Mouse (Mus musculus) myocyte (in vitro differentiated cells): Measurements from ENCODE around the gene Utp4. TPM values are rescaled to one million over a fixed set of nuclear protein-coding genes. Genes with fewer than 3 reads are reported as not detected.

Experiments
- H3K27me3 ChIP-seq: one replicate; pipeline ENCODE4 v1.6.1; 2011; ENCODE audit not compliant: control insufficient read depth, insufficient read depth, insufficient read length
- H3K36me3 ChIP-seq: one replicate; pipeline ENCODE4 v1.6.1; 2011; ENCODE audit not compliant: control insufficient read depth, insufficient read depth
- H3K4me2 ChIP-seq: one replicate; pipeline ENCODE4 v1.6.1; 2011; ENCODE audit warnings: low read depth, control low read depth
- H3K4me3 ChIP-seq: one replicate; pipeline ENCODE4 v1.5.1; 2011; ENCODE audit warnings: mild to moderate bottlenecking, control low read depth, moderate library complexity
- H3K79me2 ChIP-seq: one replicate; pipeline ENCODE4 v1.6.1; 2011; ENCODE audit not compliant: control insufficient read depth, insufficient read depth
- H3ac ChIP-seq: one replicate; pipeline ENCODE4 v1.6.1; 2011; ENCODE audit not compliant: control insufficient read depth, insufficient read length
- CEBPB ChIP-seq: IDR thresholded peaks from 2 replicates; pipeline ENCODE4 v1.6.1; 2011; ENCODE audit warnings: mild to moderate bottlenecking, moderate library complexity; ENCODE audit not compliant: poor library complexity, insufficient read depth, severe bottlenecking
- E2F4 ChIP-seq: IDR thresholded peaks from one replicate; pipeline ENCODE4 v1.6.1; 2011; ENCODE audit warnings: mild to moderate bottlenecking, control low read depth, moderate library complexity; ENCODE audit not compliant: insufficient read depth
- MAX ChIP-seq: IDR thresholded peaks from one replicate; pipeline ENCODE4 v1.6.1; 2011; ENCODE audit warnings: low read depth, mild to moderate bottlenecking, control low read depth
- MYOD1 ChIP-seq, 3 experiments: IDR thresholded peaks; one replicate each; pipeline ENCODE4 v1.6.1; 2011; ENCODE audit warnings: control low read depth in 2 of 3, low read depth in 2 of 3, mild to moderate bottlenecking in 2 of 3, moderate library complexity in 1 of 3; ENCODE audit not compliant: insufficient read length in 2 of 3, control insufficient read depth in 1 of 3
- MYOG ChIP-seq, 3 experiments: IDR thresholded peaks; one replicate each; pipeline ENCODE4 v1.6.1; 2011; ENCODE audit warnings: control low read depth in 2 of 3, low read depth in 2 of 3, mild to moderate bottlenecking in 2 of 3; ENCODE audit not compliant: insufficient read length in 2 of 3, control insufficient read depth in 1 of 3, insufficient read depth in 1 of 3
- POLR2A ChIP-seq: IDR thresholded peaks from one replicate; pipeline ENCODE4 v1.6.1; 2011; ENCODE audit warnings: low read depth, mild to moderate bottlenecking, control low read depth, moderate library complexity; ENCODE audit not compliant: insufficient read length
- POLR2AphosphoS2 ChIP-seq: IDR thresholded peaks from one replicate; pipeline ENCODE4 v1.6.1; 2011; ENCODE audit warnings: low read depth, control low read depth; ENCODE audit not compliant: insufficient read length
- REST ChIP-seq: IDR thresholded peaks from one replicate; pipeline ENCODE4 v1.6.1; 2011; ENCODE audit warnings: mild to moderate bottlenecking, control low read depth, moderate library complexity; ENCODE audit not compliant: insufficient read depth, insufficient read length
- SRF ChIP-seq: IDR thresholded peaks from one replicate; pipeline ENCODE4 v1.6.1; 2011; ENCODE audit warnings: low read depth; ENCODE audit not compliant: control insufficient read depth, insufficient read length
- TCF12 ChIP-seq: IDR thresholded peaks from one replicate; pipeline ENCODE4 v1.6.1; 2011; ENCODE audit warnings: mild to moderate bottlenecking, control low read depth; ENCODE audit not compliant: poor library complexity, insufficient read depth, severe bottlenecking
- TCF3 ChIP-seq: IDR thresholded peaks from one replicate; pipeline ENCODE4 v1.6.1; 2011; ENCODE audit warnings: low read depth, control low read depth; ENCODE audit not compliant: insufficient read length
- USF1 ChIP-seq: IDR thresholded peaks from one replicate; pipeline ENCODE4 v1.6.1; 2011; ENCODE audit warnings: low read depth, mild to moderate bottlenecking, control low read depth, moderate library complexity
- polyA plus RNA-seq: library from polyadenylated mRNA; unstranded; fragments of >200 nt; fragmentation: generic; extraction: Trizol; gene quantifications from one replicate; pipeline ENCODE4 v1.2.1, GENCODE M21; 2012; ENCODE audit warnings: missing spikeins

Utp4 gene
- polyA plus RNA-seq = 45.8 TPM

GRCm38 (mm10) chr8:106893481-106894156 is at the start of gene Utp4:
TSS of gene Utp4 (plus strand) at chr8:106893636.
- H3K79me2 ChIP-seq = peaks cover 70% of the 10 kb centered on the region
- H3K4me3 ChIP-seq = peak within 1 kb of the TSS; percentile 68
- no peaks in the 10 kb centered on the region for H3K27me3 ChIP-seq
- TF ChIP-seq REST = no peak
- peak; percentile 91 for TF ChIP-seq POLR2A
- no peak for TF ChIP-seq MAX
- TF ChIP-seq E2F4 = peak; percentile 59
- TF ChIP-seq POLR2AphosphoS2 = peak; percentile 67
- peak in 1 of 3 experiments; percentile 4 for TF ChIP-seq MYOG (IDR thresholded peaks at IDR 0.05; ENCODE audit: control insufficient read depth in 1 of 3, insufficient read depth in 1 of 3, insufficient read length in 2 of 3, low read depth in 2 of 3)
- peak; percentile 11 for TF ChIP-seq USF1
- no peak for TF ChIP-seq SRF
- no peak for TF ChIP-seq TCF3
- no peak for TF ChIP-seq CEBPB
- TF ChIP-seq TCF12 = no peak
- TF ChIP-seq MYOD1 (IDR thresholded peaks at IDR 0.05; ENCODE audit: control insufficient read depth in 1 of 3, insufficient read length in 2 of 3, low read depth in 2 of 3) = no peak
- H3K4me2 ChIP-seq = peak within 1 kb of the TSS; percentile 80
- peak within 1 kb of the TSS; percentile 81 for H3ac ChIP-seq
- peaks cover 22% of the 10 kb centered on the region for H3K36me3 ChIP-seq

DNA sequence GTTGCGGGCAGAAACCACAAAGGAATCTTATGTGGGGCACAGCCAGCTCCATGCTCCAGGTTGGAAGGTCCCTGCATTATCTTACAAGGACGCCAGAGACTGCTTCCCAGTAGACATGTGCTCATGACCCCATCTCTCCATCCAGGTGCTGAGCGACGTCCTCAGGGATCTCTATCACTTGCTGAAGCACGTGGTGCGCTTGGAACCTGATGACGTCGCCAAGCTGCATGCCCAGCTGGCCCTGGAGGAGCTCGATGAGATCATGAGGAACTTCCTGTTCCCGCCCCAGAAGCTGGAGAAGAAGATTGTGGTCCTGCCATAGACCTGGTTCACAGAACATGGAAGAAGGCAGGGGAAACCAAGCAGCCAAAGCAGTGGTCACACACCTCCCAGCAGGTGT is 43.4 kb upstream of the Utp4 start:
- Histone ChIP-seq H3K79me2 (no peaks in the 10 kb centered on the region), H3K4me2 (no peak overlapping the region)
- TF ChIP-seq E2F4 = no peak
- TF ChIP-seq MYOD1 (IDR thresholded peaks at IDR 0.05; ENCODE audit: control insufficient read depth in 1 of 3, insufficient read length in 2 of 3, low read depth in 2 of 3) = no peak

DNA sequence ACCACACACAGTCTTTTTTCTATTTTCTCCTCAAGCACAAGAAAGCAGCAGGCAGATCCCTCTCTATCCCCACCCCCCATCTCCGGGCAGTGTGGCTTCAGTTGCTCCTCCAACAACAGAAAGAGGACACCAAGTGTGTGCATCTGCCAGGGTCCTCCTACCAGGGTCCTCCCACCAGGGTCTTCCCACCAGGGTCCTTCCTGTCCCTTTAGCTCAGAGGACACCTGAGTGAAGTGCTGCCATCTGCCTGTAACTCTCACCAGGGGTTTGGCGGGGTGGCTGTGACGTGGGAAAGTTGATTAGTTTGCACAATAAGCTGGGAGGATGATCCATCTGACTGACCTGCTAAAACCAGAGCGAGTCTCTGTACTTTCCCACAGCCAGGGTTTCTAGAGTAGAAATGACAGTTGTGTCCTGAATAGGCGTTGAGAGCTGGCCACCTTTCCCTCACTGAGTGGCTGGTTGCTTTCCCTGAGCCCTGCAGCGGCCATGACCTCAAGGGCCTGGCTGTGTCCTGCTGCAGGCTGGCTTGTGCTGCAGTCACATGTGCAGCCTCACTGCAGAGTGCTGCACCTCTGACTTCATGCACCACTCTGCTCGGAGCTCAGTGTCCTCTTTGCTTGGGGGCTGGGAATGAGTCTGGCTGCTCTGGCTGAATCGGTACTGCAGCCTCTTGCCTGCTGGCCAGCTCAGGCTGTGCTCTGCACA is 38.7 kb upstream of the Utp4 start:
- Histone ChIP-seq H3ac (no peak overlapping the region), H3K79me2 (no peaks in the 10 kb centered on the region)
- no peak for TF ChIP-seq MYOG (IDR thresholded peaks at IDR 0.05; ENCODE audit: control insufficient read depth in 1 of 3, insufficient read depth in 1 of 3, insufficient read length in 2 of 3, low read depth in 2 of 3)
- no peak for TF ChIP-seq CEBPB
- no peak for TF ChIP-seq TCF12

More for the DNA sequence above, 43.4 kb upstream of the Utp4 start:
- no peaks in the 10 kb centered on the region for H3K36me3 ChIP-seq
- H3K4me3 ChIP-seq = no peak overlapping the region
- no peak overlapping the region for H3ac ChIP-seq
- H3K27me3 ChIP-seq = no peaks in the 10 kb centered on the region

GRCm38 (mm10) chr8:106855242-106855562 is 38.2 kb upstream of the Utp4 start:
- Histone ChIP-seq H3K36me3 (no peaks in the 10 kb centered on the region), H3ac (no peak overlapping the region), H3K79me2 (no peaks in the 10 kb centered on the region), H3K4me3 (no peak overlapping the region), H3K27me3 (no peaks in the 10 kb centered on the region), H3K4me2 (no peak overlapping the region)
- no peak for TF ChIP-seq CEBPB
- no peak for TF ChIP-seq TCF3
- TF ChIP-seq POLR2A = no peak
- no peak for TF ChIP-seq POLR2AphosphoS2
- TF ChIP-seq MYOG (IDR thresholded peaks at IDR 0.05; ENCODE audit: control insufficient read depth in 1 of 3, insufficient read depth in 1 of 3, insufficient read length in 2 of 3, low read depth in 2 of 3) = no peak
- TF ChIP-seq MAX = no peak
- no peak for TF ChIP-seq USF1
- no peak for TF ChIP-seq REST
- TF ChIP-seq MYOD1 (IDR thresholded peaks at IDR 0.05; ENCODE audit: control insufficient read depth in 1 of 3, insufficient read length in 2 of 3, low read depth in 2 of 3) = no peak
- no peak for TF ChIP-seq E2F4
- TF ChIP-seq SRF = no peak
- TF ChIP-seq TCF12 = no peak

More for the DNA sequence above, 38.7 kb upstream of the Utp4 start:
- no peaks in the 10 kb centered on the region for H3K27me3 ChIP-seq
- H3K4me3 ChIP-seq = no peak overlapping the region
- H3K4me2 ChIP-seq = no peak overlapping the region
- H3K36me3 ChIP-seq = no peaks in the 10 kb centered on the region

DNA sequence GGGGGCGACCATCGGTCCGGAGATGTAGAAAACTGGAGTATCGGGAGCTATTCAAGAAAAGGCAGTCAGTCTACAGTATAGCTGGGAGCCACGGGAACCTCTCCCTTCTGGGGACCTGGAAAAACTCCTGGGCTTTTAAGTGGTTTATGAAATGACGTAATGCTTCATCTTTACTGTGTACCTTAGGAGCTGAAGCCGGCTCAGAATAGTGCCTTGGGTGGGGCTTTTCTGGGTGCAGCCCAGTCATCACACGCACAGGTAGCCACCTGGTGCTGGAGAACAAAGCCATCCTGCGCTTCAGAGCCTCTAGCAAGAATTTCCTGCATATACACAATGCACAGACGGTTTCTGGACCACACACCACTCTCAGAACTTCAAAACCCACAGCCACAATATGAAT is 30.6 kb upstream of the Utp4 start:
- no peaks in the 10 kb centered on the region for H3K36me3 ChIP-seq
- no peaks in the 10 kb centered on the region for H3K79me2 ChIP-seq
- no peak overlapping the region for H3K4me3 ChIP-seq
- TF ChIP-seq REST (no peak), MYOD1 (IDR thresholded peaks at IDR 0.05; ENCODE audit: control insufficient read depth in 1 of 3, insufficient read length in 2 of 3, low read depth in 2 of 3) (no peak), CEBPB (no peak), TCF12 (no peak), POLR2A (no peak), SRF (no peak), MYOG (IDR thresholded peaks at IDR 0.05; ENCODE audit: control insufficient read depth in 1 of 3, insufficient read depth in 1 of 3, insufficient read length in 2 of 3, low read depth in 2 of 3) (no peak)
- no peak overlapping the region for H3K4me2 ChIP-seq
- no peak overlapping the region for H3ac ChIP-seq
- no peaks in the 10 kb centered on the region for H3K27me3 ChIP-seq
